Comparison of ENCODE assay signal across 8 mouse cellular contexts in the genomic region with DNA sequence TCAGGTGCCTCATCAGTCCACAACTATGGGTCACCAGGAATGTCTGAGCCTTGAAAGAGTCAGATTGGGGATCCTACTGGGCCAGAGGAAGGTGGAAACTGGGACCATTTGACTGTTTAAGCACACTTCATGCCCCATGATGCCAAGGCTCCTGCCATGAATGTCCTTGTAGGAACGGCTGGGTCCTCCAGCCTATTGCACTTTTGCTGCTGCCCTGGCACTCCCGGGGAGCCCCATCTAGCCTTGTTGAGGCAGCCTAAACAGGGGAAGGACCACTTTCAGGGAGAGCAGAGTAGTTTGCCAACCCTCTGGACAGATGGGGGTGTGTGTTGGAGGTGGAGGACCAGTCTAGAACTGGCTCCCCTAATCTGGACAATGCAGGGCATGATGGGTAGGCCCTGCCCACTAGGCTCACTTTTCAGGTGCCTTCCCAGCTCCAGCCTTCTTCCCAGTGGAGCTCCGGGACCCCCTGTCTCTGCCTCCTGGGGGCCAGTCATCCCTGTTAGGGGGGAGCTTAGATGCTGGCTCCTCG. TPM values are rescaled to one million over a fixed set of nuclear protein-coding genes. Genes with fewer than 3 reads are reported as not detected.
DNase-seq lines count a peak whose midpoint lies in the region; ATAC-seq and TF ChIP-seq lines count a peak whose summit lies in the region.

A gene (minus strand): TSS at position 482 of the 532 bp plus-strand sequence.

- H3K9ac ChIP-seq in embryonic facial prominence, embryonic 14.5 days (ENCODE audit: low read depth, low read length) = no peak within 1 kb of the TSS
- no peak within 1 kb of the TSS for H3K9ac ChIP-seq in heart, embryonic 12.5 days
- no peak within 1 kb of the TSS for H3K9ac ChIP-seq in midbrain, embryonic 14.5 days (replicated peaks; ENCODE audit: low read length)

- H3K4me2 ChIP-seq in embryonic facial prominence, embryonic 14.5 days (ENCODE audit: low read depth, low read length) = no peak within 1 kb of the TSS
- H3K4me2 ChIP-seq in heart, embryonic 12.5 days = no peak within 1 kb of the TSS
- H3K4me2 ChIP-seq in midbrain, embryonic 14.5 days (ENCODE audit: low read length) = no peak within 1 kb of the TSS

- peaks cover 3% of the 10 kb centered on the region; the same call in 1 of the 2 replicates for H3K36me3 ChIP-seq in thymus, adult 2 months (ENCODE audit: control insufficient read depth, insufficient read depth, low read length)
- peaks cover 61% of the 10 kb centered on the region for H3K36me3 ChIP-seq in embryonic facial prominence, embryonic 14.5 days (ENCODE audit: control insufficient read depth, insufficient read depth, low read length)
- peaks cover 59% of the 10 kb centered on the region for H3K36me3 ChIP-seq in heart, embryonic 12.5 days
- peaks cover 69% of the 10 kb centered on the region for H3K36me3 ChIP-seq in midbrain, embryonic 14.5 days (ENCODE audit: control insufficient read depth, insufficient read depth, low read length)

- DNase-seq in thymus, adult 2 months = no peak
- DNase-seq in thymus, postnatal 36 days = no peak
- no peak for DNase-seq in embryonic facial prominence, embryonic 14.5 days (ENCODE audit: low spot score)
- no peak for DNase-seq in layer of hippocampus, postnatal 36 days
- DNase-seq in midbrain, embryonic 14.5 days = no peak
- DNase-seq in MN1 (ENCODE audit: low spot score) = no peak
- DNase-seq in urinary bladder, adult 18-20 months (ENCODE audit: low spot score in 2 of 2) = no peak

- no peak for TF ChIP-seq CTCF in thymus, adult 2 months (IDR thresholded peaks at IDR 0.05; ENCODE audit: borderline replicate concordance, control insufficient read depth, extremely low read depth, insufficient read depth, low read length, poor library complexity)

- H3K4me1 ChIP-seq in thymus, adult 2 months (replicated peaks; ENCODE audit: control insufficient read depth, insufficient read depth, low read length) = peaks cover 9% of the 10 kb centered on the region
- H3K4me1 ChIP-seq in embryonic facial prominence, embryonic 14.5 days (ENCODE audit: control insufficient read depth, insufficient read depth, low read length) = peaks cover 10% of the 10 kb centered on the region
- peaks cover 13% of the 10 kb centered on the region for H3K4me1 ChIP-seq in heart, embryonic 12.5 days (replicated peaks)
- peaks cover 9% of the 10 kb centered on the region for H3K4me1 ChIP-seq in midbrain, embryonic 14.5 days (ENCODE audit: control insufficient read depth, insufficient read depth, low read length)

- H3K4me3 ChIP-seq in thymus, adult 2 months (ENCODE audit: control insufficient read depth, insufficient read depth, low read length) = no peak within 1 kb of the TSS
- no peak within 1 kb of the TSS for H3K4me3 ChIP-seq in embryonic facial prominence, embryonic 14.5 days (ENCODE audit: low read depth, low read length)
- H3K4me3 ChIP-seq in heart, embryonic 12.5 days = no peak within 1 kb of the TSS
- no peak within 1 kb of the TSS for H3K4me3 ChIP-seq in midbrain, embryonic 14.5 days (replicated peaks; ENCODE audit: low read depth, low read length)

- no peak for ATAC-seq in embryonic facial prominence, embryonic 14.5 days (ENCODE audit: low read depth)
- no peak for ATAC-seq in heart, embryonic 12.5 days (ENCODE audit: insufficient number of reproducible peaks, low FRiP score)
- no peak for ATAC-seq in midbrain, embryonic 14.5 days (ENCODE audit: low FRiP score, low TSS enrichment)

- no peaks in the 10 kb centered on the region for H3K9me3 ChIP-seq in embryonic facial prominence, embryonic 14.5 days (ENCODE audit: control insufficient read depth, low read length)
- H3K9me3 ChIP-seq in heart, embryonic 12.5 days (replicated peaks) = no peaks in the 10 kb centered on the region
- no peaks in the 10 kb centered on the region for H3K9me3 ChIP-seq in midbrain, embryonic 14.5 days (ENCODE audit: control insufficient read depth, low read length)

- no peak for TF ChIP-seq POLR2A in thymus, adult 2 months (IDR thresholded peaks at IDR 0.05; ENCODE audit: control insufficient read depth, extremely low read depth, insufficient read depth, low read length, poor library complexity)

- H3K27me3 ChIP-seq in thymus, adult 2 months (ENCODE audit: control insufficient read depth, insufficient read depth, low read length) = no peaks in the 10 kb centered on the region
- no peaks in the 10 kb centered on the region for H3K27me3 ChIP-seq in embryonic facial prominence, embryonic 14.5 days (replicated peaks; ENCODE audit: control insufficient read depth, insufficient read depth, low read length)
- no peaks in the 10 kb centered on the region for H3K27me3 ChIP-seq in heart, embryonic 12.5 days (replicated peaks)
- H3K27me3 ChIP-seq in midbrain, embryonic 14.5 days (ENCODE audit: control insufficient read depth, insufficient read depth, low read length) = no peaks in the 10 kb centered on the region

- no peak within 1 kb of the TSS for H3K27ac ChIP-seq in thymus, adult 2 months (ENCODE audit: control insufficient read depth, insufficient read depth, low read length)
- no peak within 1 kb of the TSS for H3K27ac ChIP-seq in embryonic facial prominence, embryonic 14.5 days (replicated peaks; ENCODE audit: low read depth, low read length)
- H3K27ac ChIP-seq in heart, embryonic 12.5 days (ENCODE audit: poor library complexity, severe bottlenecking) = no peak within 1 kb of the TSS
- H3K27ac ChIP-seq in midbrain, embryonic 14.5 days (replicated peaks; ENCODE audit: low read depth, low read length) = no peak within 1 kb of the TSS

- WGBS in thymus, adult 2 months = 98% methylated on average over 4 of the region's 4 CpGs
- 92% methylated on average over 4 of the region's 4 CpGs for WGBS in embryonic facial prominence, embryonic 14.5 days
- 87% methylated on average over 4 of the region's 4 CpGs for WGBS in heart, embryonic 12.5 days
- 92% methylated on average over 4 of the region's 4 CpGs for WGBS in midbrain, embryonic 14.5 days

RNA-seq across cellular contexts. Expression of the gene that starts here (rescaled TPM):
- polyA plus RNA-seq in thymus, adult 2 months (2012; rRNA removed) = 266 and 327 TPM in 2 replicates
- polyA plus RNA-seq in embryonic facial prominence, embryonic 14.5 days (2014; fragmentation: Nextera tagmentation; extraction: Ambion mirVana) = 45.2 and 49.3 TPM in 2 replicates
- polyA plus RNA-seq in heart, embryonic 12.5 days (2016; fragmentation: Nextera tagmentation; extraction: Ambion mirVana) = 64.2 and 65.3 TPM in 2 replicates
- 10 to 100 TPM; 59.6 to 60.7 TPM for total RNA-seq in layer of hippocampus, postnatal 36 days (2021)
- polyA plus RNA-seq in midbrain, embryonic 14.5 days (2014; fragmentation: Nextera tagmentation; extraction: Ambion mirVana) = 61.0 and 65.6 TPM in 2 replicates
